Mouse (Mus musculus) CH12.LX (cell line): Measurements from ENCODE around the gene Paf1. TPM values are rescaled to one million over a fixed set of nuclear protein-coding genes. Genes with fewer than 3 reads are reported as not detected.

Experiments
- DNase-seq: peaks from one replicate; pipeline ENCODE4 v3.0.0-alpha.2; 2013; ENCODE audit errors: extremely low read depth
- H3K27ac ChIP-seq: 2 replicates; pipeline ENCODE4 v1.5.1; 2012; ENCODE audit warnings: low read depth, mild to moderate bottlenecking, control low read depth, moderate library complexity; ENCODE audit not compliant: insufficient read depth
- H3K27me3 ChIP-seq: replicated peaks from 2 replicates; pipeline ENCODE3; 2012; ENCODE audit warnings: inconsistent platforms
- H3K36me3 ChIP-seq, 2 experiments: replicated peaks in 1 of 2; 2 replicates each; pipeline versions ENCODE3 to v1.6.1; 2012; ENCODE audit warnings: inconsistent platforms in 1 of 2, low read length in 1 of 2, mild to moderate bottlenecking in 1 of 2, mixed read lengths in 1 of 2, moderate library complexity in 1 of 2; ENCODE audit not compliant: control insufficient read depth in 1 of 2, insufficient read depth in 1 of 2
- H3K4me1 ChIP-seq, 2 experiments: 2 replicates each; pipeline ENCODE4 v1.6.1; 2012; ENCODE audit warnings: inconsistent platforms in 1 of 2, moderate library complexity in 1 of 2; ENCODE audit not compliant: insufficient read depth in 2 of 2, control insufficient read depth in 1 of 2
- H3K4me2 ChIP-seq: 2 replicates; pipeline ENCODE4 v1.6.1; 2012; ENCODE audit warnings: low read depth, mild to moderate bottlenecking, control low read depth; ENCODE audit not compliant: poor library complexity, insufficient read depth, severe bottlenecking
- H3K4me3 ChIP-seq, 3 experiments: fragments of 150-350 bp in 1 of 3; sonication (generic) in 1 of 3; replicated peaks in 1 of 3; 2 replicates each; pipeline versions ENCODE3 to v1.5.1; 2011 to 2012; ENCODE audit warnings: low read depth in 2 of 3, low read length in 2 of 3, mild to moderate bottlenecking in 2 of 3, moderate library complexity in 2 of 3, control low read depth in 1 of 3, improper control_type of control experiment in 1 of 3, inconsistent platforms in 1 of 3, mixed read lengths in 1 of 3; ENCODE audit not compliant: poor library complexity in 1 of 3
- H3K79me2 ChIP-seq: replicated peaks from 2 replicates; pipeline ENCODE4 v1.6.1; 2012; ENCODE audit warnings: mild to moderate bottlenecking, moderate library complexity; ENCODE audit not compliant: control insufficient read depth, poor library complexity, insufficient read depth, severe bottlenecking; ENCODE audit errors: extremely low read depth
- H3K9ac ChIP-seq: 2 replicates; pipeline ENCODE4 v1.6.1; 2012; ENCODE audit warnings: low read depth, mild to moderate bottlenecking, control low read depth, moderate library complexity; ENCODE audit not compliant: insufficient read depth
- H3K9me3 ChIP-seq: replicated peaks from 2 replicates; pipeline ENCODE3; 2012; ENCODE audit warnings: low read length, inconsistent platforms, mixed read lengths
- BHLHE40 ChIP-seq: IDR thresholded peaks from 2 replicates; pipeline ENCODE4 v1.6.1; 2011; ENCODE audit warnings: mild to moderate bottlenecking, low read depth, low read length, improper control_type of control experiment
- CHD2 ChIP-seq: IDR thresholded peaks from 2 replicates; pipeline ENCODE4 v1.6.1; 2011; ENCODE audit warnings: low read length, improper control_type of control experiment
- CTCF ChIP-seq, 2 experiments: IDR thresholded peaks in 1 of 2; conservative IDR thresholded peaks in 1 of 2; 2 replicates each; pipeline ENCODE4 v1.5.1; 2011 to 2012; ENCODE audit warnings: low read depth in 2 of 2, low read length in 2 of 2, improper control_type of control experiment in 1 of 2, inconsistent platforms in 1 of 2, mild to moderate bottlenecking in 1 of 2, moderate library complexity in 1 of 2
- EP300 ChIP-seq: IDR thresholded peaks from 2 replicates; pipeline ENCODE4 v1.6.1; 2011; ENCODE audit warnings: low read length, improper control_type of control experiment
- ETS1 ChIP-seq: conservative IDR thresholded peaks from 2 replicates; pipeline ENCODE4 v1.6.1; 2012; ENCODE audit warnings: low read depth, mild to moderate bottlenecking, inconsistent platforms, low read length, improper control_type of control experiment, moderate library complexity
- HCFC1 ChIP-seq: IDR thresholded peaks from 2 replicates; pipeline ENCODE4 v1.6.1; 2012; ENCODE audit warnings: low read depth, mild to moderate bottlenecking, inconsistent platforms, low read length, improper control_type of control experiment
- IRF4 ChIP-seq: IDR thresholded peaks from 2 replicates; pipeline ENCODE4 v1.6.1; 2014; ENCODE audit warnings: low read depth, mild to moderate bottlenecking, inconsistent platforms, low read length, improper control_type of control experiment
- JUND ChIP-seq: conservative IDR thresholded peaks from 2 replicates; pipeline ENCODE4 v1.6.1; 2011; ENCODE audit warnings: low read depth, low read length, improper control_type of control experiment
- KAT2A ChIP-seq: IDR thresholded peaks from 2 replicates; pipeline ENCODE4 v1.6.1; 2012; ENCODE audit warnings: low read length, improper control_type of control experiment, inconsistent platforms; ENCODE audit not compliant: insufficient replicate concordance
- MAFK ChIP-seq: IDR thresholded peaks from 2 replicates; pipeline ENCODE4 v1.6.1; 2011; ENCODE audit warnings: low read length, improper control_type of control experiment; ENCODE audit not compliant: insufficient replicate concordance
- MAX ChIP-seq: IDR thresholded peaks from 2 replicates; pipeline ENCODE4 v1.6.1; 2011; ENCODE audit warnings: low read length, improper control_type of control experiment
- MAZ ChIP-seq: IDR thresholded peaks from 2 replicates; pipeline ENCODE4 v1.6.1; 2012; ENCODE audit warnings: low read depth, mild to moderate bottlenecking, inconsistent platforms, low read length, improper control_type of control experiment, moderate library complexity
- MEF2A ChIP-seq: IDR thresholded peaks from 2 replicates; pipeline ENCODE4 v1.6.1; 2014; ENCODE audit warnings: low read depth, mild to moderate bottlenecking, inconsistent platforms, low read length, improper control_type of control experiment, borderline replicate concordance
- MXI1 ChIP-seq: IDR thresholded peaks from 2 replicates; pipeline ENCODE4 v1.6.1; 2011; ENCODE audit warnings: mild to moderate bottlenecking, low read depth, low read length, improper control_type of control experiment
- MYC ChIP-seq: IDR thresholded peaks from 2 replicates; pipeline ENCODE4 v1.6.1; 2011; ENCODE audit warnings: low read depth, mild to moderate bottlenecking, improper control_type of control experiment, low read length
- NELFE ChIP-seq: IDR thresholded peaks from 2 replicates; pipeline ENCODE4 v1.6.1; 2011; ENCODE audit warnings: low read depth, low read length, improper control_type of control experiment
- PAX5 ChIP-seq: IDR thresholded peaks from 2 replicates; pipeline ENCODE4 v1.6.1; 2012; ENCODE audit warnings: low read length, inconsistent platforms, mixed read lengths
- POLR2AphosphoS2 ChIP-seq: IDR thresholded peaks from 2 replicates; pipeline ENCODE4 v1.6.1; 2011; ENCODE audit warnings: low read depth, low read length, improper control_type of control experiment
- RAD21 ChIP-seq: IDR thresholded peaks from 2 replicates; pipeline ENCODE4 v1.6.1; 2011; ENCODE audit warnings: low read depth, mild to moderate bottlenecking, low read length, improper control_type of control experiment, moderate library complexity
- SIN3A ChIP-seq: IDR thresholded peaks from 2 replicates; pipeline ENCODE4 v1.6.1; 2012; ENCODE audit warnings: low read length, improper control_type of control experiment, inconsistent platforms
- SMC3 ChIP-seq: IDR thresholded peaks from 2 replicates; pipeline ENCODE4 v1.6.1; 2011; ENCODE audit warnings: low read depth, low read length, improper control_type of control experiment
- TBP ChIP-seq: conservative IDR thresholded peaks from 2 replicates; pipeline ENCODE4 v1.6.1; 2011; ENCODE audit warnings: low read depth, low read length, improper control_type of control experiment
- TCF12 ChIP-seq: IDR thresholded peaks from 2 replicates; pipeline ENCODE4 v1.6.1; 2014; ENCODE audit warnings: low read depth, mild to moderate bottlenecking, inconsistent platforms, low read length, improper control_type of control experiment
- USF2 ChIP-seq: conservative IDR thresholded peaks from 2 replicates; pipeline ENCODE4 v1.6.1; 2011; ENCODE audit warnings: low read depth, low read length, improper control_type of control experiment
- ZC3H11A ChIP-seq: IDR thresholded peaks from 2 replicates; pipeline ENCODE4 v1.6.1; 2012; ENCODE audit warnings: low read depth, mild to moderate bottlenecking, inconsistent platforms, low read length, improper control_type of control experiment
- ZMIZ1 ChIP-seq: IDR thresholded peaks from 2 replicates; pipeline ENCODE4 v1.6.1; 2012; ENCODE audit warnings: low read depth, mild to moderate bottlenecking, inconsistent platforms, low read length, improper control_type of control experiment
- ZNF384 ChIP-seq: IDR thresholded peaks from 2 replicates; pipeline ENCODE4 v1.6.1; 2012; ENCODE audit warnings: low read depth, low read length, improper control_type of control experiment, inconsistent platforms
- dilution Hi-C: fragments of 300-500 bp; cut with MboI; formaldehyde crosslinking; loops from 2 replicates; pipeline ENCODE4 v1.14.3; 2020; ENCODE audit warnings: low sequenced_read_pairs; ENCODE audit not compliant: extremely low pct_unique_long_range_greater_than_20kb, extremely low pct_ligation_motif_present
- in situ Hi-C: fragments of 300-500 bp; cut with MboI; formaldehyde crosslinking; loops from 3 replicates; pipeline ENCODE4 v1.14.3; 2019; ENCODE audit warnings: low sequenced_read_pairs, low pct_ligation_motif_present, low pct_unique_long_range_greater_than_20kb, mixed read lengths
- polyA plus RNA-seq: library from polyadenylated mRNA; unstranded; fragments of >175 nt; gene quantifications from 2 replicates; pipeline ENCODE4 v1.2.1, GENCODE M21; 2012; ENCODE audit warnings: low read depth; ENCODE audit not compliant: insufficient read length
- total RNA-seq, 2 experiments: library from RNA; depleted of rRNA; stranded (reverse); fragments of 300-350 nt in 1 of 2; fragments of >200 nt in 1 of 2; gene quantifications; 2 replicates each; pipeline ENCODE4 v1.2.3; 2012 to 2014

The Paf1 gene
- total and polyA plus RNA-seq, 3 experiments: 42.2 to 105 (median 45.9) TPM

- peak; percentile 50; the same call in 1 of the 2 replicates for TF ChIP-seq IRF4
- peak; percentile 99 for TF ChIP-seq TBP
- no peak for TF ChIP-seq JUND
- TF ChIP-seq USF2: no peak
- no peak for TF ChIP-seq POLR2AphosphoS2
- peak; percentile 18; the same call in 1 of the 2 replicates for TF ChIP-seq TCF12
- TF ChIP-seq EP300: no peak
- TF ChIP-seq BHLHE40: peak; percentile 32; the same call in 1 of the 2 replicates
- TF ChIP-seq KAT2A: peak; percentile 83; the same call in 1 of the 2 replicates
- peak; percentile 54 for TF ChIP-seq ZMIZ1
- TF ChIP-seq MAFK: peak; percentile 95
- no peak for TF ChIP-seq PAX5
- TF ChIP-seq NELFE: peak; percentile 41; the same call in 1 of the 2 replicates
- TF ChIP-seq, all 38 proteins: peak for 19
These were observed 20.3 kb upstream of the Paf1 start, which contains the start of gene Plekhg2 (continued) for GRCm38 (mm10) chr7:28372251-28373108.

DNA sequence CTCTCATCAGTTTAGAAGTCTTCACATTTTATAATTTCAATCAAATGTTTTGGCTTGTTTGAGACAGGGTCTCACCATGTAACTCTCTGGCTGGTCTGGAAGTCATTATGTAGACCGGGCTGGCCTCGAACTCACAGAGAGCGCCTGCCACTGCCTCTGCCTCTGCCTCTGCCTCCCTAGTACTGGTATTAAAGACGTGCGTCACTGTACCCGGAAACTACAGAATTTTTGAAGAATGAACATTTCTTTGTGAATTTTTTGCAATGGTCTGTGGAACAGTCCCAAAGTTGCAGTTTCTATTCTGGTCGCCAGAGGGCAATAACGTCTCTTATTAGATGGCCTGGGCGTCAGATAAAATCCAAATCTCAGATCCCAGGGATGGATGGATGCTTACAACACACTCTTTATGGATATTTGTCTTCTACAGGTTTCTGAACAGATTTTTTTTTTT lies 19.6 kb upstream of the Paf1 start:
- H3K4me2 ChIP-seq: peak overlapping the region; percentile 67; the same call in 1 of the 2 replicates
- H3K79me2 ChIP-seq: peaks cover 19% of the 10 kb centered on the region
- no peaks in the 10 kb centered on the region for H3K9me3 ChIP-seq
- H3K4me1 ChIP-seq: peaks cover 9 to 45% of the 10 kb centered on the region in 2 experiments
- peaks cover 9 to 31% of the 10 kb centered on the region in 2 experiments for H3K36me3 ChIP-seq
- no peaks in the 10 kb centered on the region for H3K27me3 ChIP-seq
- peak overlapping the region; percentile 39 to 70 (median 50) for H3K4me3 ChIP-seq
- in situ Hi-C loops (no loop called here), dilution Hi-C loops (no loop called here)
- peak; percentile 97 for TF ChIP-seq SMC3
- 0 out of 2 replicates have a peak, but pooled peaks have one; percentile 56 for TF ChIP-seq MYC
- no peak for TF ChIP-seq USF2
- peak; percentile 93 for TF ChIP-seq RAD21
- no peak for TF ChIP-seq ZMIZ1
- 0 out of 2 replicates have a peak, but pooled peaks have one; percentile 49 for TF ChIP-seq MXI1
- 0 out of 2 replicates have a peak, but pooled peaks have one; percentile 36 for TF ChIP-seq JUND
- peak; percentile 60; the same call in 1 of the 2 replicates for TF ChIP-seq SIN3A
- TF ChIP-seq ZC3H11A: peak; percentile 92
- TF ChIP-seq HCFC1: no peak; the same call in none of the 2 replicates
- TF ChIP-seq NELFE: 0 out of 2 replicates have a peak, but pooled peaks have one; percentile 27
- TF ChIP-seq ZNF384: peak; percentile 77
- TF ChIP-seq MEF2A: no peak; the same call in 1 of the 2 replicates
- peak; percentile 28; the same call in 1 of the 2 replicates for TF ChIP-seq ETS1
- 0 out of 2 replicates have a peak, but pooled peaks have one; percentile 36 for TF ChIP-seq MAZ
- peak; percentile 40; the same call in 1 of the 2 replicates for TF ChIP-seq BHLHE40
- TF ChIP-seq IRF4: peak; percentile 75
- no peak for TF ChIP-seq CHD2
- no peak for TF ChIP-seq TBP
- TF ChIP-seq CTCF (conservative IDR thresholded peaks at IDR 0.05 in 1 of 2, IDR thresholded peaks at IDR 0.05 in 1 of 2; ENCODE audit: low read depth in 2 of 2, low read length in 2 of 2): peak; percentile 74 to 93; a peak in 3 of 4 replicates
- 0 out of 2 replicates have a peak, but pooled peaks have one; percentile 4 for TF ChIP-seq MAX
- H3K9ac ChIP-seq: peak overlapping the region; percentile 61
- DNase-seq: peak; percentile 93
- H3K27ac ChIP-seq: peak overlapping the region; percentile 55
